Mouse (Mus musculus) hindbrain, embryonic 11.5 days (tissue): ENCODE data around the gene Fam72a. TPM values are rescaled to one million over a fixed set of nuclear protein-coding genes. Genes with fewer than 3 reads are reported as not detected.

Experiments
- ATAC-seq: fragments of 200-750 bp; cut with Nextera tagmentation; 2 replicates; pipeline ENCODE4 v1.8.0; 2017; ENCODE audit warnings: mild to moderate bottlenecking, moderate TSS enrichment, moderate library complexity; ENCODE audit not compliant: low FRiP score
- DNase-seq: peaks from one replicate; pipeline ENCODE4 v3.0.0-alpha.2; 2015; ENCODE audit warnings: low spot score
- H3K27ac ChIP-seq: fragments of 300-500 bp; sonication (generic); 2 replicates; pipeline ENCODE4 v1.5.1; 2014; ENCODE audit warnings: mild to moderate bottlenecking, low read depth, low read length
- H3K27me3 ChIP-seq: fragments of 300-500 bp; sonication (generic); 2 replicates; pipeline ENCODE4 v1.6.1; 2014; ENCODE audit warnings: mild to moderate bottlenecking, low read length, moderate library complexity, mixed read lengths; ENCODE audit not compliant: control insufficient read depth, insufficient read depth
- H3K36me3 ChIP-seq: fragments of 300-500 bp; sonication (generic); 2 replicates; pipeline ENCODE4 v1.6.1; 2014; ENCODE audit warnings: mild to moderate bottlenecking, low read length, moderate library complexity, mixed read lengths; ENCODE audit not compliant: control insufficient read depth, insufficient read depth
- H3K4me1 ChIP-seq: fragments of 300-500 bp; sonication (generic); replicated peaks from 2 replicates; pipeline ENCODE4 v1.6.1; 2014; ENCODE audit warnings: low read length, mixed read lengths; ENCODE audit not compliant: control insufficient read depth, insufficient read depth
- H3K4me2 ChIP-seq: fragments of 300-500 bp; sonication (generic); replicated peaks from 2 replicates; pipeline ENCODE4 v1.6.1; 2014; ENCODE audit warnings: mild to moderate bottlenecking, low read depth, low read length
- H3K4me3 ChIP-seq: fragments of 300-500 bp; sonication (generic); 2 replicates; pipeline ENCODE4 v1.5.1; 2014; ENCODE audit warnings: low read depth, low read length
- H3K9ac ChIP-seq: fragments of 300-500 bp; sonication (generic); 2 replicates; pipeline ENCODE4 v1.6.1; 2014; ENCODE audit warnings: low read depth, low read length
- H3K9me3 ChIP-seq: fragments of 300-500 bp; sonication (generic); 2 replicates; pipeline ENCODE4 v1.6.1; 2016; ENCODE audit warnings: low read length; ENCODE audit not compliant: control insufficient read depth
- WGBS: fragments of 180-500 bp; shearing (Covaris S2); extraction: QIAGEN DNeasy Blood & Tissue Kit; methylation state at CpG from one replicate; pipeline ENCODE4 v1.1.7; 2014; 5-methylcytosine and 5-hydroxymethylcytosine counted together
- polyA plus RNA-seq: library from polyadenylated mRNA; unstranded; fragments of >200 nt; fragmentation: Nextera tagmentation; extraction: Ambion mirVana; gene quantifications from 2 replicates; pipeline ENCODE4 v1.2.1, GENCODE M21; 2014

Fam72a gene
- polyA plus RNA-seq, 1 experiment from 2014 or later = 4.1 TPM

DNA sequence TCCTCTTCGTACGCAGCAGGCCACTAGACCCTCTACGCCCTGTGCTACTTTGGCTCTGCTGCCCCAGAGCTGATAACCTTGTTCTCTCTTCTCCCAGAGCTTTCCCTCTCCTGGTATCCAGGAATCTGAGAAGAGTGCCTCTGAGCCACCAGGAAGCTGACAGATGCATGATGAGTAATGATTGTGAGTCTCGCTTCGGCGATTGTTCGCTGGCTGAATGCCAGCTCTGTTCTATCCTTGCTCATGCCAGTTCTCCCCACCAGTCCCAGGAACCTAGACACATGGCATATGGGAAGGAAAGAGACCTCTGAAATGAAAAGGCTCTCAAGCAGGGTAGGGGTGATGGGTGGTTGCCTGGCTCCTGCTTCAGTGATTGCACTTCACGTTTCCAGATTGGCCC, 59.1 kb downstream of the Fam72a start:
- no peak overlapping the region for H3K4me3 ChIP-seq
- WGBS = 90% methylated on average over 8 of the region's 8 CpGs
- H3K9me3 ChIP-seq = no peaks in the 10 kb centered on the region
- no peaks in the 10 kb centered on the region for H3K36me3 ChIP-seq
- no peaks in the 10 kb centered on the region for H3K27me3 ChIP-seq
- no peak overlapping the region for H3K27ac ChIP-seq
- H3K4me1 ChIP-seq = no peaks in the 10 kb centered on the region
- no peak overlapping the region for H3K4me2 ChIP-seq
- ATAC-seq (no peak), DNase-seq (no peak)
- H3K9ac ChIP-seq = no peak overlapping the region

Other genes with a start within 250 kb of the Fam72a start
- 0.49 and 0.66 TPM in 2 replicates for gene Ikbke, start 248.3 kb upstream of the Fam72a start, polyA plus RNA-seq
- gene Srgap2, start 551 bp upstream of the Fam72a start, polyA plus RNA-seq = 15.1 and 24.8 TPM in 2 replicates
- not detected in 2 replicates for gene Avpr1b, start 71.3 kb downstream of the Fam72a start, polyA plus RNA-seq
- gene Ctse, start 110.4 kb downstream of the Fam72a start, polyA plus RNA-seq = 0.26 and 0.38 TPM in 2 replicates
- gene Rab7b, start 160.8 kb downstream of the Fam72a start, polyA plus RNA-seq = 0.91 and 1.6 TPM in 2 replicates
- gene Slc26a9, start 216.1 kb downstream of the Fam72a start, polyA plus RNA-seq = 0.15 and 0.38 TPM in 2 replicates